Mouse (Mus musculus): Measurements from ENCODE around the gene Arid1b.

DNA sequence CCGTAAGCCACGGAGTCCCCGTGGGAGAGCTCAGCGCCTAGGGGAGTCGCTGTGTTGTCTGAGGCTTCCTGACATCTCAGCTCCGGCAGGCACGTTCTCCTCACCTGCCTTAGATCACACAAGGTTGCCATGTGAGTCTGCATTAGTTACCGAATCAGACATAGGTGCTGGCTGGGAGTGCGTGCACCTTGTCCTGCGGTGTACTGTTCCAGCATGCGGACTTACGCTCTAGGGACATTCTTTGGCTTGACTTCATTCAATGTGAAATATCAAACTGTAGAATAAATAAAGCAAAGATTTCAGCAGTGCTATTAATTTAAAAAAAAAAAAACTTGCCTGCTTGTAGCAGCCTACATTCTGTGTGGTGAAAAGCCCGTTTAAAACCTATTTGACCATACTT is 101.6 kb downstream of the Arid1b start:
- no peak for TF ChIP-seq CHD2 (IDR thresholded peaks at IDR 0.05; ENCODE audit: low read depth, low read length)
- TF ChIP-seq ZC3H11A (IDR thresholded peaks at IDR 0.05; ENCODE audit: borderline replicate concordance, low read depth, low read length) = no peak

All from ES-E14 (cell line).